Mouse (Mus musculus) kidney, adult 10 weeks (tissue): ENCODE data around the gene Olfr297. TPM values are rescaled to one million over a fixed set of nuclear protein-coding genes. Genes with fewer than 3 reads are reported as not detected.

Source experiments
- polyA plus RNA-seq: library from polyadenylated mRNA; stranded (reverse); fragments of 350-450 nt; fragmentation: Illumina TruSeq; extraction: RNeasy Lipid Tissue Mini Kit (QIAGEN cat#74804); gene quantifications from one replicate; pipeline ENCODE4 v1.2.3, GENCODE M21; 2014; ENCODE audit warnings: low read depth, low replicate concordance

Gene Olfr297
- polyA plus RNA-seq = not detected

DNA sequence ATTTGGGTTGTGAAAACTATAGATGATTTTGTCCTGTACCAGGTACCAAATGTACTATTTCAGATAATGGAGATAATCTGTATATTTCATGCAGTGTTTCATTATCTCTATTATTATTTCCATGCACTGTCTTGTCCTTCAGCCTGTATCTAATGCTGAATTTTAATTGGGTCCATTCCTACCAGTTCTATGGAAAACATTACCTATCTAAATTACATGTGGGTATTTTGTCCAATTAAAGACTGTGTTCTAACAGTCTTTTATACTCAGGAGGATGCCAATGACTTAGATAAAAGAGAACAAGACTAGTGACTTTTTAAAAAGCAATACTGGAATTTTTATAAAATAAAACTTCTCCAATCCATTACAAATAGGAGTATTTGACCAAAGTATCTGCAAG is at the start of gene Olfr297:
Gene Olfr297, plus strand, starts transcription at position 301 of the 400 bp plus-strand sequence.

DNA sequence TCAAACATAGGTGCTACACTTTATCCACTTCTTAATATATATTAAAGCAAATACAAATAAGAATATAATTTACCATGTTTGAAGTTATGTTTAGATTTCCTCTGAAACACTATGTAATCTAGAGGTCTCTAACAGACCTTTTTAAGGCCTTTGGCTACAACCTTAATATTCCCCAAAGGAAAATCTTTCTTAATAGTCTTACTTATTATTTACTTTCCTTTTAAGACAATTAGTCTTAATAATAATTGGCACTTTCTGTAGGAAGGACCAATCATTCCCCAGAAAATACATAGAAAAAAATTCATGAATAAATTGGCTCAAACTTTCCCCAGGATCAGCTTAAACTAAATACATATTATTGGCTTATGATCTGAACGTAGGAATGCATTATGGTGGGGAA is 27.4 kb upstream of the Olfr297 start, which contains the start of gene Olfr298:
Gene Olfr298, minus strand, starts transcription at position 101 of the 400 bp plus-strand sequence.

Other genes starting within 250 kb of the Olfr297 start
- not detected for gene Olfr310, start 242.8 kb upstream of the Olfr297 start, polyA plus RNA-seq
- gene Olfr309, start 206.3 kb upstream of the Olfr297 start, polyA plus RNA-seq = not detected
- not detected for gene Olfr308, start 194.3 kb upstream of the Olfr297 start, polyA plus RNA-seq
- gene Olfr307, start 182.4 kb upstream of the Olfr297 start, polyA plus RNA-seq = not detected
- gene Olfr305, start 153.0 kb upstream of the Olfr297 start, polyA plus RNA-seq = not detected
- gene Olfr304, start 133.3 kb upstream of the Olfr297 start, polyA plus RNA-seq = not detected
- not detected for gene Olfr303, start 122.2 kb upstream of the Olfr297 start, polyA plus RNA-seq
- not detected for gene Olfr301, start 116.1 kb upstream of the Olfr297 start, polyA plus RNA-seq
- gene Olfr299, start 60.0 kb upstream of the Olfr297 start, polyA plus RNA-seq = not detected
- not detected for gene Olfr298, start 27.5 kb upstream of the Olfr297 start, polyA plus RNA-seq
- not detected for gene Olfr295, start 63.9 kb downstream of the Olfr297 start, polyA plus RNA-seq
- not detected for gene Olfr294, start 96.7 kb downstream of the Olfr297 start, polyA plus RNA-seq
- gene Olfr293, start 129.1 kb downstream of the Olfr297 start, polyA plus RNA-seq = not detected
- gene Olfr292, start 168.4 kb downstream of the Olfr297 start, polyA plus RNA-seq = not detected